Mouse (Mus musculus) erythroblast, adult 5-6 weeks (primary cell): ENCODE results near the gene Adcy7. TPM values are rescaled to one million over a fixed set of nuclear protein-coding genes. Genes with fewer than 3 reads are reported as not detected.

Experiments
- ATAC-seq: replicated peaks from 2 replicates; pipeline ENCODE4 v1.8.0; 2016; ENCODE audit warnings: moderate number of reproducible peaks, mild to moderate bottlenecking, moderate TSS enrichment, inconsistent platforms; ENCODE audit not compliant: poor library complexity, low FRiP score, severe bottlenecking
- total RNA-seq, 2 experiments: library from RNA; stranded (forward) in 1 of 2; stranded (reverse) in 1 of 2; fragments of 150-400 nt in 1 of 2; fragments of 200-764, 138-1000 nt in 1 of 2; gene quantifications; 2 replicates each; pipeline versions ENCODE4 v1.2.3 to v1.2.4; 2015 to 2017; ENCODE audit warnings: low replicate concordance in 2 of 2

Adcy7 gene
- total RNA-seq, 2 experiments from 2014 or later: 6.1 to 8.9 TPM

DNA sequence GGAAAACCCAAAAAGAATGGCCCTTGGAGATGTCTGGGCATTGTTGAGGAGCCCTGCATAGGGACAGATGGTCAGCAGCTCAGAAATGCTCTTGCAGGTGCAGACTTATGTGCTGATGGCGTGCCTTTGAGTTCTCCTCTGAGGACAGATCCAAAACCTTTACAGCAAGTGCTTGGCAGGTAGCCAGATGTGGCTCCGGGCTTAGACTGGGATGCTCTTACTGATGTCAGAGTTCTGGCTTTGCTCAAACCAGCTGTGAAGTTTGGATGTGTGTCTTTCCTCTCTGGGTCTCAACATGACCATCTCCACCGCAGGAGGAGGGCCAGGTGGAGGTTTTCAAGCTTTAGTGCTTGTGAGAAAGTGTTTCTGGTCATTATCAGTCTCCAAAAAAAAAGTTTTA lies 97.6 kb downstream of the Adcy7 start:
- ATAC-seq: no peak

DNA sequence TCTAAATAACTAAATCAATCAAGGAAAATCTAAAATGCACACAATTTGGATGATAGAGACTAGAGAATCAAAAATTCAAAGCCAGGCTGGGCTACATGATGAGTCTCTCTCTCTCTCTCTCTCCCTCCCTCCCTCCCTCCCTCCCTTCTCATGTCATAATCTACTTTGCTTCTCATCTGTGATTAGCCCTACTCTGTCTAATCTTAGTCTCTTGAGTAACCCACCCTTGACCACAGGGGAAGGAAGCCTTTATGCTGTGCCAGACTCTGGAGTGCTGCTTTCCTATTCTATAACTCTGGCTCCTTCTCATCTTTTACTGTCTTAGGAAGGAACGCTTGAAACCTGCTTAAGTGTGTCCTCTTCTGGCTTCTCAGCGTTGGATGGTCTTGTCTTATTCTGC lies 99.3 kb downstream of the Adcy7 start:
- no peak for ATAC-seq

DNA sequence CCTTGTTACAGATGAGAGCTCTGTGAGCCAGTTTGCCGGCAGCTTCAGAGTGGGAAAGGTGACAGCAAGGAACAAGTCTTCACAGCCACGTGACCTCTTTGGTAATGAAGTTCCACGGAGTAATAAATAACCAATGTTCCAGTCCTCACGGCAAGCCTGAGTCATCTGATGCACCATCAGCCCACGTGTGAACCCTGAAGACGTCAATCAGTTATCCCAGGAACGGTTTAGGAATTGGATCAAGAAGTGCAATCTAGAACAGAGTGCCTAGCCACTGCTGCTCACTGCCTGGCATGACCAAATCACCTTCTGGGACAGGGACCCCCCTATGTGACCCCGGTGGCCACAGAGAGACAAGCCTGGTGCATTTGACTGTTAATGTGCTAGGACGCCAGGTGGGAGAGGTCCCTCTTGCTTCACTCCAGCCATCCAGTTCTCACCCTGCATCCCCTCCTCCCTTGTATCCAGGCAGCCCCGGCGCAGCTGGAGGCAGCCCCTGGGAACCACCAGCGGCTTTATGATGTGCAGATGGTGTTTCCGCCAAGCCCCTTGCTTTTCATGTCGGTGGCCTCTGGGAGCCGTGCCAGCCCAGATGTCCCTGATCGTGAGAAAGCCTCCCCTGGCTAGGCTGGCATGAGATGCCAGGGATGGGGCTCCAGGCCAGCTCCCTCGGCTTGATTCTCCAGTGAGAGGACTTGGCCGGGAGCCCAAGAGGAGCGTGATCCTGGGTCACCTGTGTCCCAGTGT lies 104.8 kb downstream of the Adcy7 start:
- no peak for ATAC-seq

Other genes with a start within 250 kb of the Adcy7 start
- 64.9 and 90.3 TPM in 2 replicates for gene Cnep1r1, start 153.6 kb upstream of the Adcy7 start, total RNA-seq (2015; ENCODE audit: low replicate concordance)
- 23.6 and 34.2 TPM in 2 replicates for gene Cnep1r1, start 153.6 kb upstream of the Adcy7 start, total RNA-seq (2017; ENCODE audit: low replicate concordance)
- 5.0 and 7.3 TPM in 2 replicates for gene Heatr3, start 134.5 kb upstream of the Adcy7 start, total RNA-seq (2015; ENCODE audit: low replicate concordance)
- 4.3 and 12.0 TPM in 2 replicates for gene Heatr3, start 134.5 kb upstream of the Adcy7 start, total RNA-seq (2017; ENCODE audit: low replicate concordance)
- 10.0 and 12.3 TPM in 2 replicates for gene Tent4b, start 73.2 kb upstream of the Adcy7 start, total RNA-seq (2015; ENCODE audit: low replicate concordance)
- gene Tent4b, start 73.2 kb upstream of the Adcy7 start, total RNA-seq (2017; ENCODE audit: low replicate concordance): 6.6 and 15.5 TPM in 2 replicates
- 22.5 and 49.5 TPM in 2 replicates for gene Brd7, start 89.8 kb downstream of the Adcy7 start, total RNA-seq (2015; ENCODE audit: low replicate concordance)
- gene Brd7, start 89.8 kb downstream of the Adcy7 start, total RNA-seq (2017; ENCODE audit: low replicate concordance): 11.8 and 28.7 TPM in 2 replicates
- not detected in 2 replicates for gene Nkd1, start 249.0 kb downstream of the Adcy7 start, total RNA-seq (2015; ENCODE audit: low replicate concordance)
- 0.42 TPM in 1 of 2 replicates, not detected in the other for gene Nkd1, start 249.0 kb downstream of the Adcy7 start, total RNA-seq (2017; ENCODE audit: low replicate concordance)